Mouse (Mus musculus) E14TG2a.4 (cell line): ENCODE data around the gene Rnf169.

ENCODE experiments used
- CTCF ChIP-seq: conservative IDR thresholded peaks from 2 replicates; pipeline ENCODE4 v1.5.1; 2014; ENCODE audit warnings: low read length
- POU5F1 ChIP-seq: IDR thresholded peaks from 2 replicates; pipeline ENCODE4 v1.6.1; 2014; ENCODE audit warnings: low read length, borderline replicate concordance

- TF ChIP-seq CTCF = no peak
- TF ChIP-seq POU5F1 = no peak
Measured at GRCm38 (mm10) chr7:100012515-100012914, 32.3 kb upstream of the Rnf169 start.
